Mouse (Mus musculus) skeletal muscle tissue, adult 2 months (tissue): Measurements from ENCODE around the gene Gm34653.

Experiments used
- DNase-seq: peaks from one replicate; pipeline ENCODE4 v3.0.0-alpha.2; 2012; ENCODE audit warnings: low read depth, low spot score

Gene Gm34653

DNA sequence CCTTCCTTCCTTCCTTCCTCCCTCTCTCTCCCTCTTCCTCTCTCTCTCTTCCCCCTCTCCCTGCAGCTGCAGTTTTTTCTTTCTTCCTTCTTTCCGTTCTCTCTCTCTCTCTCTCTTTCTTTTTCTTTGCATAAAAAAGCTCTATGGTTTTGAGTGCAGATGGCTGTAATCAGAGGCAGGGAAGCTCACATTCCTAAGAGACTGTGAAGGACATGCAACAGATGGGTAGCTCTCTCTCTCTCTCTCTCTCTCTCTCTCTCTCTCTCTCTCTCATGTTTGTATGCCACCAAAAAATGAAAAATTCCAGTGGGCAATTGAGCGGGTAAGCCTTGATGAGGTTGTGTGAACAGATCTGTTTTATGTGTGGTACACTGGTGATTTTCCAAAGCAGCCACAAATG, 51.4 kb downstream of the Gm34653 start:
- DNase-seq: no peak
